Mouse (Mus musculus): ENCODE results near the gene Egfl7. TPM values are rescaled to one million over a fixed set of nuclear protein-coding genes. Genes with fewer than 3 reads are reported as not detected.
A peak's percentile ranks its signal among the peaks of the same experiment; 100 is the strongest.

Egfl7 gene
- total and polyA plus RNA-seq, 3 experiments, result 102 to 499 (median 111) TPM

- Histone ChIP-seq H3K4me3 (no peak overlapping the region), H3K27ac (peak overlapping the region; percentile 63), H3K9ac (ENCODE audit: low read depth, low read length) (peak overlapping the region; percentile 52), H3K27me3 (ENCODE audit: control insufficient read depth, insufficient read depth, low read length) (no peaks in the 10 kb centered on the region), H3K79me2 (replicated peaks; ENCODE audit: control insufficient read depth, insufficient read depth, low read length) (no peaks in the 10 kb centered on the region), H3K36me3 (ENCODE audit: control insufficient read depth, insufficient read depth, low read length) (no peaks in the 10 kb centered on the region), H3K4me1 (ENCODE audit: control insufficient read depth, insufficient read depth, low read length) (peaks cover 6% of the 10 kb centered on the region)
- TF ChIP-seq EP300 (IDR thresholded peaks at IDR 0.05; ENCODE audit: insufficient read depth, low read depth, low read length), result 0 out of 2 replicates have a peak, but pooled peaks have one; percentile 63
- peak; percentile 33; the same call in 1 of the 2 replicates for TF ChIP-seq POLR2A (IDR thresholded peaks at IDR 0.05; ENCODE audit: insufficient read depth, low read depth, low read length)
- TF ChIP-seq CTCF (IDR thresholded peaks at IDR 0.05), result no peak
- DNase-seq, result peak; percentile 51 to 73
- intact Hi-C loops (cut with DNase I), result no loop called here
- 52% methylated on average over 5 of the region's 5 CpGs for WGBS
Observed at GRCm38 (mm10) chr2:26614903-26615302, 35.1 kb downstream of the Egfl7 start.

GRCm38 (mm10) chr2:26615459-26616124 is 35.8 kb downstream of the Egfl7 start:
- H3K27me3 ChIP-seq (ENCODE audit: control insufficient read depth, insufficient read depth, low read length), result no peaks in the 10 kb centered on the region
- TF ChIP-seq POLR2A (IDR thresholded peaks at IDR 0.05; ENCODE audit: insufficient read depth, low read depth, low read length) (no peak), CTCF (IDR thresholded peaks at IDR 0.05) (no peak), EP300 (IDR thresholded peaks at IDR 0.05; ENCODE audit: insufficient read depth, low read depth, low read length) (no peak)
- no peak for DNase-seq
- H3K79me2 ChIP-seq (replicated peaks; ENCODE audit: control insufficient read depth, insufficient read depth, low read length), result no peaks in the 10 kb centered on the region
- H3K9ac ChIP-seq (ENCODE audit: low read depth, low read length), result peak overlapping the region; percentile 36
- WGBS, result 71% methylated on average over 4 of the region's 4 CpGs
- H3K4me1 ChIP-seq (ENCODE audit: control insufficient read depth, insufficient read depth, low read length), result peaks cover 6% of the 10 kb centered on the region
- H3K36me3 ChIP-seq (ENCODE audit: control insufficient read depth, insufficient read depth, low read length), result no peaks in the 10 kb centered on the region
- H3K4me3 ChIP-seq, result no peak overlapping the region
- intact Hi-C loops (cut with DNase I), result no loop called here
- peak overlapping the region; percentile 61 for H3K27ac ChIP-seq

DNA sequence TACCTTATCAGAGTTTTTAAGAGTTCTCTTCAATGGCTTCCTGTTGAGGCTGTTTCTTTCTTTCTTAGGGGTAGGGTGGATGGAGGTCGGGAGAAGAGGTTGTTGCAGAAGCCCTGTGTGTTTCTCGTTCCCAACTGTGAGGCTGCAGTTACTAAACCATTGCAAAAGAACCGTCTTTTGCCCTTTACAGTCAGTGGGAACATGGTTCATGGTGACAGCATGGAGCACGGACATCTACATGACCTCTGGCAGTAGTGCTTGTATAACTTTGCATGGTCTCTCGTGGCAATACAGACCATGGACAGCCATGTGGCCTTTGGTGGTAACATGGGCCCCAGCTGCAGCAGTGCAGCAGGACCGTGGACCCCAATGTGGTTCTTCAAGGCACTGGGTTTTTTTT is 37.5 kb downstream of the Egfl7 start:
- H3K4me1 ChIP-seq (ENCODE audit: control insufficient read depth, insufficient read depth, low read length), result peaks cover 4% of the 10 kb centered on the region
- no peak overlapping the region for H3K27ac ChIP-seq
- H3K79me2 ChIP-seq (replicated peaks; ENCODE audit: control insufficient read depth, insufficient read depth, low read length), result no peaks in the 10 kb centered on the region
- DNase-seq, result no peak
- no peaks in the 10 kb centered on the region for H3K27me3 ChIP-seq (ENCODE audit: control insufficient read depth, insufficient read depth, low read length)
- intact Hi-C loops (cut with DNase I), result no loop called here
- H3K4me3 ChIP-seq, result no peak overlapping the region
- 50% methylated on average over 6 of the region's 6 CpGs for WGBS
- TF ChIP-seq EP300 (IDR thresholded peaks at IDR 0.05; ENCODE audit: insufficient read depth, low read depth, low read length) (0 out of 2 replicates have a peak, but pooled peaks have one; percentile 16), CTCF (IDR thresholded peaks at IDR 0.05) (no peak)
- H3K36me3 ChIP-seq (ENCODE audit: control insufficient read depth, insufficient read depth, low read length), result no peaks in the 10 kb centered on the region
- no peak overlapping the region for H3K9ac ChIP-seq (ENCODE audit: low read depth, low read length)

DNA sequence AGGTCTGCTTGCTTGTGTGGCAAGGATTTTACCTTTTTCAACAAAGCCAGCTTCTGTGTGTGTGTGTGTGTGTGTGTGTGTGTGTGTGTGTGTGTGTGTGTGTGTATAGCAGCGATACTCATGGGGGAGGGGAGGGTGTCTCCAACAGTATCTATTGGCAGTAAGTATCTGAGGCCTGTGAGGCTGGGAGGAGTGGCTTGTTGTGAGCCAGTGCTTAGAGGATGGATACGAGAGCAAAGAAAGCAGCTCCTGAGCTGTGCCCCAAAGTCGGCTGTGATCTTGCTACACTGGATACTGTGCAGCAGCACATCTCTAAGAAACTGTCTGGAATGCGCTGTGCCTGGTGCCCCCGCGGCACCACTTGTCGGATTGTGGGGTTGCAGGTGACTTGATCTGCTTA is 38.1 kb downstream of the Egfl7 start:
- intact Hi-C loops (cut with DNase I), result no loop called here
- TF ChIP-seq CTCF (IDR thresholded peaks at IDR 0.05), result no peak
- WGBS, result 56% methylated on average over 7 of the region's 7 CpGs
- Histone ChIP-seq H3K4me3 (no peak overlapping the region), H3K27me3 (ENCODE audit: control insufficient read depth, insufficient read depth, low read length) (no peaks in the 10 kb centered on the region), H3K36me3 (ENCODE audit: control insufficient read depth, insufficient read depth, low read length) (no peaks in the 10 kb centered on the region), H3K79me2 (replicated peaks; ENCODE audit: control insufficient read depth, insufficient read depth, low read length) (no peaks in the 10 kb centered on the region), H3K9ac (ENCODE audit: low read depth, low read length) (no peak overlapping the region), H3K27ac (no peak overlapping the region), H3K4me1 (ENCODE audit: control insufficient read depth, insufficient read depth, low read length) (peaks cover 4% of the 10 kb centered on the region)
- no peak for DNase-seq

DNA sequence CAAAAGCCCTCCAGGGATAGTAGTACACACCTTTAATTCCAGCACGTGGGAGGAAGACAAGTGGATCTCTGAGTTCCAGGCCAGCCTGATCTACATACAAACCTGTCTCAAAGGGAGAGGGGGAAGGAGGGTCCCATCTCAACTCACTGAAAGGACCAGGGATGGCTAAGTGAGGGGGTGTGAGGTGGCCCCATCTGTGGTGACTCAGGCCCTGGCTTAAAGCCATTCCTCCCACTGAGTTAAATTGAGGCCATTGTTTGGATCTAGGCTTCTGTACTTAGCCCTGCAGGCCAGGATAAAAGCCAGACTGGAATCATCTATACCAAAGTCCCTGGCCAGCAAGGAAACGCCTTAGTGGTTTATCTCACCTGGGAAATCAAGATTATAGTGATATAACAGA is 41.4 kb downstream of the Egfl7 start:
- no peaks in the 10 kb centered on the region for H3K27me3 ChIP-seq (ENCODE audit: control insufficient read depth, insufficient read depth, low read length)
- H3K4me1 ChIP-seq (ENCODE audit: control insufficient read depth, insufficient read depth, low read length), result peaks cover 2% of the 10 kb centered on the region; the same call in 1 of the 2 replicates
- intact Hi-C loops (cut with DNase I), result no loop called here
- no peak overlapping the region for H3K27ac ChIP-seq
- no peaks in the 10 kb centered on the region for H3K36me3 ChIP-seq (ENCODE audit: control insufficient read depth, insufficient read depth, low read length)
- no peak overlapping the region for H3K9ac ChIP-seq (ENCODE audit: low read depth, low read length)
- no peak overlapping the region for H3K4me3 ChIP-seq
- WGBS, result 31% methylated on average over 2 of the region's 2 CpGs
- TF ChIP-seq EP300 (IDR thresholded peaks at IDR 0.05; ENCODE audit: insufficient read depth, low read depth, low read length), result no peak
- TF ChIP-seq POLR2A (IDR thresholded peaks at IDR 0.05; ENCODE audit: insufficient read depth, low read depth, low read length), result no peak
- TF ChIP-seq CTCF (IDR thresholded peaks at IDR 0.05), result no peak
- DNase-seq, result no peak
- H3K79me2 ChIP-seq (replicated peaks; ENCODE audit: control insufficient read depth, insufficient read depth, low read length), result no peaks in the 10 kb centered on the region

DNA sequence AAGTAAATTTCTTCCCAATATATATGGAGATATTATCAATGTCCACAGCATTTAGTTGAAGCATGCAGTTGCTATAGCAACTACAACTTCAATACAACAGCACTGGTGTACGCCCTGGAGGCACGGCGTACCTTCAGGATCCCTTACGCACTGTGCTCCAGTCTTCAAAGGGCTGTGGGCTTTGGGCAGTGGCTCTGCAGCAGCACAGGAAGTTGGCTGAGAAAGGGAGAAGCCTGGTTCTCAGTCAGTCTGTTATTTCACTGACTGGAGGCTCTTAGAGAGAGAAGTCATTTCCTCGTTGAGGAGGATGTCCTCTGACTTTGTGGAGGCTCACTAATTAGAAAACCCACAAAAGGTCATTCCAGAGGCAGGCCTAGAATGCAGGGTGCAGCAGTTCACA is 43.2 kb downstream of the Egfl7 start:
- Histone ChIP-seq H3K4me3 (no peak overlapping the region), H3K36me3 (ENCODE audit: control insufficient read depth, insufficient read depth, low read length) (no peaks in the 10 kb centered on the region), H3K27me3 (ENCODE audit: control insufficient read depth, insufficient read depth, low read length) (no peaks in the 10 kb centered on the region), H3K79me2 (replicated peaks; ENCODE audit: control insufficient read depth, insufficient read depth, low read length) (no peaks in the 10 kb centered on the region), H3K9ac (ENCODE audit: low read depth, low read length) (no peak overlapping the region), H3K27ac (no peak overlapping the region), H3K4me1 (ENCODE audit: control insufficient read depth, insufficient read depth, low read length) (peaks cover 3% of the 10 kb centered on the region; the same call in 1 of the 2 replicates)
- WGBS, result 60% methylated on average over 5 of the region's 5 CpGs
- TF ChIP-seq EP300 (IDR thresholded peaks at IDR 0.05; ENCODE audit: insufficient read depth, low read depth, low read length), result no peak
- no peak for TF ChIP-seq CTCF (IDR thresholded peaks at IDR 0.05)
- TF ChIP-seq POLR2A (IDR thresholded peaks at IDR 0.05; ENCODE audit: insufficient read depth, low read depth, low read length), result no peak
- intact Hi-C loops (cut with DNase I), result no loop called here
- DNase-seq, result no peak
